Mouse (Mus musculus) adrenal gland, postnatal 0 days (tissue): ENCODE data around the gene Pknox2. TPM values are rescaled to one million over a fixed set of nuclear protein-coding genes. Genes with fewer than 3 reads are reported as not detected.

Experiments used
- polyA plus RNA-seq: library from polyadenylated mRNA; unstranded; fragments of >200 nt; fragmentation: Nextera tagmentation; extraction: Ambion mirVana; gene quantifications from 2 replicates; pipeline ENCODE4 v1.2.1, GENCODE M21; 2015

The Pknox2 gene
- 4.4 and 5.2 TPM in 2 replicates for polyA plus RNA-seq

GRCm38 (mm10) chr9:37147359-37147685 is at the start of gene Pknox2:
Pknox2 (minus strand) TSS chr9:37147407.

Other genes with a start within 250 kb of the Pknox2 start
- 12.1 and 12.9 TPM in 2 replicates for gene Tmem218, start 60.8 kb upstream of the Pknox2 start, polyA plus RNA-seq
- 4.1 and 12.1 TPM in 2 replicates for gene Slc37a2, start 108.3 kb upstream of the Pknox2 start, polyA plus RNA-seq
- gene Ccdc15, start 201.0 kb upstream of the Pknox2 start, polyA plus RNA-seq: 2.6 and 3.5 TPM in 2 replicates
- gene Hepacam, start 219.9 kb upstream of the Pknox2 start, polyA plus RNA-seq: 0.16 and 0.39 TPM in 2 replicates